Mouse (Mus musculus) lung, postnatal 36 days (tissue): ENCODE results near the gene Alx1.

ENCODE experiments used
- DNase-seq: peaks from one replicate; pipeline ENCODE4 v3.0.0; 2022; ENCODE audit warnings: mixed read lengths

The Alx1 gene

GRCm38 (mm10) chr10:103029730-103030490 lies at the start of gene Alx1:
Alx1 (minus strand) TSS chr10:103030215.
- no peak for DNase-seq

GRCm38 (mm10) chr10:103049593-103049992 lies 19.6 kb upstream of the Alx1 start:
- DNase-seq, result no peak

GRCm38 (mm10) chr10:103046623-103047022 lies 16.6 kb upstream of the Alx1 start:
- DNase-seq, result no peak

- DNase-seq, result no peak
Measured at GRCm38 (mm10) chr10:103045019-103045418, 15.0 kb upstream of the Alx1 start.

- DNase-seq, result no peak
Measured at GRCm38 (mm10) chr10:103035002-103035640, 5.1 kb upstream of the Alx1 start.

GRCm38 (mm10) chr10:103030931-103031330 lies 916 bp upstream of the Alx1 start:
- no peak for DNase-seq

- no peak for DNase-seq
Measured at GRCm38 (mm10) chr10:103029132-103029729, 784 bp downstream of the Alx1 start.

GRCm38 (mm10) chr10:103028253-103029131 lies 1.5 kb downstream of the Alx1 start:
- no peak for DNase-seq

GRCm38 (mm10) chr10:103027931-103028252 lies 2.1 kb downstream of the Alx1 start:
- no peak for DNase-seq

- DNase-seq, result no peak
Measured at GRCm38 (mm10) chr10:103027226-103027930, 2.6 kb downstream of the Alx1 start.

GRCm38 (mm10) chr10:103026636-103027225 lies 3.3 kb downstream of the Alx1 start:
- DNase-seq, result no peak

- no peak for DNase-seq
Measured at GRCm38 (mm10) chr10:103002556-103002955, 27.5 kb downstream of the Alx1 start.

GRCm38 (mm10) chr10:103000902-103001301 lies 29.1 kb downstream of the Alx1 start:
- DNase-seq, result no peak

- no peak for DNase-seq
Measured at GRCm38 (mm10) chr10:102999584-102999983, 30.4 kb downstream of the Alx1 start.

- no peak for DNase-seq
Measured at GRCm38 (mm10) chr10:102975106-102975505, 54.9 kb downstream of the Alx1 start.

- no peak for DNase-seq
Measured at GRCm38 (mm10) chr10:102959602-102960001, 70.4 kb downstream of the Alx1 start.
